Mouse (Mus musculus) embryonic facial prominence, embryonic 11.5 days (tissue): ENCODE results near the gene Atp6ap2. TPM values are rescaled to one million over a fixed set of nuclear protein-coding genes. Genes with fewer than 3 reads are reported as not detected.
"Not testable (repeated sequence)": the region's sequence is repeated elsewhere in the genome, so short reads cannot be mapped to it uniquely, and the experiment has no call there.

ENCODE experiments used
- ATAC-seq: fragments of 200-750 bp; cut with Nextera tagmentation; replicated peaks from 2 replicates; pipeline ENCODE4 v1.8.0; 2017; ENCODE audit warnings: low read depth; ENCODE audit not compliant: insufficient number of reproducible peaks, low FRiP score, low TSS enrichment
- DNase-seq: peaks from one replicate; pipeline ENCODE4 v3.0.0-alpha.2; 2015; ENCODE audit warnings: low spot score
- H3K27ac ChIP-seq: fragments of 300-500 bp; sonication (generic); replicated peaks from 2 replicates; pipeline ENCODE4 v1.5.1; 2014; ENCODE audit warnings: mild to moderate bottlenecking, low read depth, low read length, control low read depth
- H3K27me3 ChIP-seq: fragments of 300-500 bp; sonication (generic); 2 replicates; pipeline ENCODE4 v1.6.1; 2014; ENCODE audit warnings: mild to moderate bottlenecking, low read length, moderate library complexity, mixed read lengths; ENCODE audit not compliant: control insufficient read depth, insufficient read depth
- H3K36me3 ChIP-seq: fragments of 300-500 bp; sonication (generic); replicated peaks from 2 replicates; pipeline ENCODE4 v1.6.1; 2014; ENCODE audit warnings: low read depth, mild to moderate bottlenecking, low read length, moderate library complexity, mixed read lengths; ENCODE audit not compliant: control insufficient read depth, insufficient read depth
- H3K4me1 ChIP-seq: fragments of 300-500 bp; sonication (generic); 2 replicates; pipeline ENCODE4 v1.6.1; 2014; ENCODE audit warnings: low read length, mixed read lengths; ENCODE audit not compliant: control insufficient read depth, insufficient read depth
- H3K4me2 ChIP-seq: fragments of 300-500 bp; sonication (generic); 2 replicates; pipeline ENCODE4 v1.6.1; 2014; ENCODE audit warnings: low read depth, mild to moderate bottlenecking, control low read depth, low read length, moderate library complexity
- H3K4me3 ChIP-seq: fragments of 300-500 bp; sonication (generic); 2 replicates; pipeline ENCODE4 v1.5.1; 2014; ENCODE audit warnings: low read depth, low read length, control low read depth
- H3K9ac ChIP-seq: fragments of 300-500 bp; sonication (generic); replicated peaks from 2 replicates; pipeline ENCODE4 v1.6.1; 2014; ENCODE audit warnings: mild to moderate bottlenecking, control low read depth, low read length
- H3K9me3 ChIP-seq: fragments of 300-500 bp; sonication (generic); replicated peaks from 2 replicates; pipeline ENCODE4 v1.6.1; 2016; ENCODE audit warnings: mild to moderate bottlenecking, low read length, inconsistent platforms, mixed read lengths; ENCODE audit not compliant: control insufficient read depth
- WGBS: fragments of 180-500 bp; shearing (Covaris S2); extraction: QIAGEN DNeasy Blood & Tissue Kit; methylation state at CpG from one replicate; pipeline ENCODE4 v1.1.7; 2014; 5-methylcytosine and 5-hydroxymethylcytosine counted together
- polyA plus RNA-seq: library from polyadenylated mRNA; unstranded; fragments of >200 nt; fragmentation: Nextera tagmentation; extraction: Ambion mirVana; gene quantifications from 2 replicates; pipeline ENCODE4 v1.2.1, GENCODE M21; 2014

Atp6ap2 gene
- polyA plus RNA-seq, 1 experiment from 2014 or later, result 73.4 TPM

DNA sequence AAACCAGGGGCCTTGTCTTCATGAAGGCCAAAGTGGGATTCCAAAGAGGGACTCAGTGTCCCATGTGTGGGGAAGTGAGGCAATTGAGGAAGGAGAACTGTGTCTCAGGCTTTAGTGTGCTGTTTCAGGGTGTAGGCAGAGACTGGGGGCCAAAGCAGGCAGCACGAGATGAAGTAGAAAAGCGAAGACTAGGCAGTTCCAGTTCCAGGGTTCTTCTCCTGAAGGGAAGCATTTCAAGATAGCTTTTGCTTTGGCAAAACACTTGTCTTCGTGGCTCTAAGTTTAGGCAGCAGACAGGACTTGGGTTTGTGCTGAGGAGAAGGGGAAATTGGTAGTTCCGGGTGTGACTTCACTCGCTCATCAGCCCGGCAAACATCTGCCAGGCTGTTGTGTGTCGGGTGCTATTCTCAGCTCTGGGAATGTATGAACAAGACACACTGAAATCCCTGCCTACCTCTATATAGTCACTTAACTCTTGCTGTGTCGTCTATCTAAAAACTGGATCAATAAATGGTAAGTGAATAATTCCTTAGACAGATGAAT is 3.9 kb downstream of the Atp6ap2 start:
- Histone ChIP-seq H3K4me3 (no peak overlapping the region), H3K36me3 (no peaks in the 10 kb centered on the region), H3K4me1 (no peaks in the 10 kb centered on the region), H3K9me3 (no peaks in the 10 kb centered on the region), H3K4me2 (no peak overlapping the region), H3K9ac (no peak overlapping the region), H3K27me3 (no peaks in the 10 kb centered on the region), H3K27ac (no peak overlapping the region)
- no peak for DNase-seq
- no peak for ATAC-seq
- WGBS, result 83% methylated on average over 8 of the region's 8 CpGs

- Histone ChIP-seq H3K4me1 (no peaks in the 10 kb centered on the region), H3K9ac (no peak overlapping the region)
- 73% methylated on average over 5 of the region's 5 CpGs for WGBS
These were observed 4.4 kb downstream of the Atp6ap2 start for GRCm38 (mm10) chrX:12592011-12592410.

GRCm38 (mm10) chrX:12593824-12594223 is 6.2 kb downstream of the Atp6ap2 start:
- no peak overlapping the region for H3K4me3 ChIP-seq
- no peaks in the 10 kb centered on the region for H3K9me3 ChIP-seq
- H3K27me3 ChIP-seq, result no peaks in the 10 kb centered on the region
- no peak overlapping the region for H3K4me2 ChIP-seq
- no peak overlapping the region for H3K9ac ChIP-seq
- no peak for ATAC-seq
- no peak overlapping the region for H3K27ac ChIP-seq
- no peak for DNase-seq
- no peaks in the 10 kb centered on the region for H3K36me3 ChIP-seq
- no peaks in the 10 kb centered on the region for H3K4me1 ChIP-seq
- WGBS, result 80% methylated on average over 5 of the region's 5 CpGs

More at GRCm38 (mm10) chrX:12592011-12592410, 4.4 kb downstream of the Atp6ap2 start:
- H3K4me2 ChIP-seq, result no peak overlapping the region
- H3K36me3 ChIP-seq, result no peaks in the 10 kb centered on the region
- no peak overlapping the region for H3K4me3 ChIP-seq
- no peak overlapping the region for H3K27ac ChIP-seq
- ATAC-seq (no peak), DNase-seq (no peak)
- no peaks in the 10 kb centered on the region for H3K9me3 ChIP-seq
- no peaks in the 10 kb centered on the region for H3K27me3 ChIP-seq

GRCm38 (mm10) chrX:12610541-12610940 is 22.9 kb downstream of the Atp6ap2 start:
- not testable (repeated sequence) for DNase-seq, H3K36me3 ChIP-seq, H3K4me2 ChIP-seq, H3K4me1 ChIP-seq, H3K4me3 ChIP-seq, H3K9me3 ChIP-seq, ATAC-seq, H3K27ac ChIP-seq, H3K9ac ChIP-seq, H3K27me3 ChIP-seq

GRCm38 (mm10) chrX:12611211-12611610 is 23.6 kb downstream of the Atp6ap2 start:
- Histone ChIP-seq H3K4me1 (no peaks in the 10 kb centered on the region), H3K27ac (no peak overlapping the region), H3K27me3 (no peaks in the 10 kb centered on the region), H3K9me3 (no peaks in the 10 kb centered on the region), H3K4me3 (no peak overlapping the region), H3K4me2 (no peak overlapping the region), H3K9ac (no peak overlapping the region), H3K36me3 (no peaks in the 10 kb centered on the region)
- ATAC-seq (no peak), DNase-seq (no peak)
- WGBS, result 87% methylated on average over 2 of the region's 2 CpGs

GRCm38 (mm10) chrX:12612360-12612759 is 24.8 kb downstream of the Atp6ap2 start:
- H3K27ac ChIP-seq, ATAC-seq, H3K9ac ChIP-seq, H3K4me2 ChIP-seq, H3K9me3 ChIP-seq, H3K27me3 ChIP-seq, H3K4me3 ChIP-seq, H3K36me3 ChIP-seq, H3K4me1 ChIP-seq, DNase-seq: not testable (repeated sequence)
- 94% methylated on average over 1 of the region's 1 CpGs for WGBS

GRCm38 (mm10) chrX:12625131-12625530 is 37.5 kb downstream of the Atp6ap2 start:
- Histone ChIP-seq H3K9me3 (no peaks in the 10 kb centered on the region), H3K9ac (no peak overlapping the region), H3K27me3 (no peaks in the 10 kb centered on the region), H3K36me3 (no peaks in the 10 kb centered on the region), H3K4me2 (no peak overlapping the region), H3K4me1 (no peaks in the 10 kb centered on the region), H3K4me3 (no peak overlapping the region), H3K27ac (no peak overlapping the region)
- 73% methylated on average over 4 of the region's 4 CpGs for WGBS
- DNase-seq, result no peak
- ATAC-seq, result no peak

GRCm38 (mm10) chrX:12644976-12645375 is 57.4 kb downstream of the Atp6ap2 start:
- H3K27ac ChIP-seq, result no peak overlapping the region
- no peaks in the 10 kb centered on the region for H3K36me3 ChIP-seq
- H3K4me2 ChIP-seq, result no peak overlapping the region
- no peak for DNase-seq
- no peak overlapping the region for H3K9ac ChIP-seq
- ATAC-seq, result no peak
- no peaks in the 10 kb centered on the region for H3K4me1 ChIP-seq
- no peak overlapping the region for H3K4me3 ChIP-seq
- 28% methylated on average over 2 of the region's 2 CpGs for WGBS
- H3K27me3 ChIP-seq, result no peaks in the 10 kb centered on the region
- no peaks in the 10 kb centered on the region for H3K9me3 ChIP-seq
